ENCODE assay signal across 27 mouse cellular contexts in genomic region chr2:28706106-28706636, GRCm38 (mm10). TPM values are rescaled to one million over a fixed set of nuclear protein-coding genes. Genes with fewer than 3 reads are reported as not detected.
DNase-seq lines count a peak whose midpoint lies in the region; ATAC-seq lines count a peak whose summit lies in the region.
"Had no signal": no experiment of that assay in that cellular context is flagged by ENCODE, and none has a peak within 500 bp of the region (broad histone marks: within the 10 kb centered on the region; RNA-seq: fewer than 3 reads in every experiment).

No protein-coding gene starts in this region.

- ATAC-seq in embryonic facial prominence, embryonic 13.5 days (ENCODE audit: insufficient number of reproducible peaks, insufficient read depth, low FRiP score, low TSS enrichment, low read depth): no peak
- ATAC-seq in midbrain, embryonic 15.5 days (replicated peaks): no peak
- ATAC-seq in limb, embryonic 12.5 days (ENCODE audit: insufficient number of reproducible peaks, insufficient read depth, low FRiP score, low TSS enrichment, low read depth): no peak
- ATAC-seq in heart, embryonic 12.5 days (ENCODE audit: insufficient number of reproducible peaks, low FRiP score): no peak
- ATAC-seq: activated CD4-positive, CD25-positive, alpha-beta regulatory T cell, adult 4 months; forebrain, embryonic 14.5 days; forebrain, postnatal 0 days; hindbrain, postnatal 0 days had no signal

- H3K9me3 ChIP-seq in embryonic facial prominence, embryonic 13.5 days: no peaks in the 10 kb centered on the region
- no peaks in the 10 kb centered on the region for H3K9me3 ChIP-seq in embryonic facial prominence, embryonic 10.5 days
- H3K9me3 ChIP-seq in midbrain, embryonic 15.5 days: no peaks in the 10 kb centered on the region
- no peaks in the 10 kb centered on the region for H3K9me3 ChIP-seq in midbrain, embryonic 10.5 days (replicated peaks)
- no peaks in the 10 kb centered on the region for H3K9me3 ChIP-seq in limb, embryonic 12.5 days
- H3K9me3 ChIP-seq in heart, embryonic 12.5 days (replicated peaks): no peaks in the 10 kb centered on the region
- H3K9me3 ChIP-seq: embryonic facial prominence, embryonic 15.5 days; heart, embryonic 13.5 days had no signal

- H3K9ac ChIP-seq in embryonic facial prominence, embryonic 13.5 days: no peak overlapping the region
- no peak overlapping the region for H3K9ac ChIP-seq in midbrain, embryonic 15.5 days
- H3K9ac ChIP-seq in limb, embryonic 12.5 days (replicated peaks): 0 out of 2 replicates have a peak overlapping the region, but pooled peaks have one; percentile 32
- H3K9ac ChIP-seq in heart, embryonic 12.5 days: no peak overlapping the region
- H3K9ac ChIP-seq: embryonic facial prominence, embryonic 15.5 days; forebrain, postnatal 0 days; heart, embryonic 13.5 days; hindbrain, embryonic 14.5 days had no signal

- no peak overlapping the region for H3K4me3 ChIP-seq in embryonic facial prominence, embryonic 13.5 days
- no peak overlapping the region for H3K4me3 ChIP-seq in embryonic facial prominence, embryonic 10.5 days
- no peak overlapping the region for H3K4me3 ChIP-seq in midbrain, embryonic 15.5 days
- no peak overlapping the region for H3K4me3 ChIP-seq in midbrain, embryonic 10.5 days
- H3K4me3 ChIP-seq in limb, embryonic 12.5 days (replicated peaks): no peak overlapping the region
- no peak overlapping the region for H3K4me3 ChIP-seq in heart, embryonic 12.5 days
- H3K4me3 ChIP-seq: embryonic facial prominence, embryonic 15.5 days; gastrocnemius, adult 2 months; heart, embryonic 13.5 days had no signal

- no peaks in the 10 kb centered on the region for H3K27me3 ChIP-seq in embryonic facial prominence, embryonic 13.5 days
- no peaks in the 10 kb centered on the region for H3K27me3 ChIP-seq in embryonic facial prominence, embryonic 10.5 days (replicated peaks; ENCODE audit: low read depth, poor library complexity, severe bottlenecking)
- H3K27me3 ChIP-seq in midbrain, embryonic 15.5 days (replicated peaks): 0 out of 2 replicates have a peak, but pooled peaks cover under 1% of the 10 kb centered on the region
- peaks cover under 1% of the 10 kb centered on the region; the same call in 1 of the 2 replicates for H3K27me3 ChIP-seq in midbrain, embryonic 10.5 days (ENCODE audit: low read depth, poor library complexity, severe bottlenecking)
- H3K27me3 ChIP-seq in limb, embryonic 12.5 days: peaks cover 11% of the 10 kb centered on the region; the same call in 1 of the 2 replicates
- peaks cover 15% of the 10 kb centered on the region; the same call in 1 of the 2 replicates for H3K27me3 ChIP-seq in heart, embryonic 12.5 days (replicated peaks)
- H3K27me3 ChIP-seq: embryonic facial prominence, embryonic 15.5 days had no signal

- DNase-seq in embryonic facial prominence, embryonic 10.5 days (ENCODE audit: low spot score): no peak
- no peak for DNase-seq in midbrain, embryonic 10.5 days (ENCODE audit: low spot score)
- peak; percentile 77 for DNase-seq in MEL-GATA-1-ER (ENCODE audit: extremely low read depth, low read depth)
- no peak for DNase-seq in natural killer cell, adult 2 months (ENCODE audit: low spot score in 2 of 2)
- DNase-seq: adrenal gland, adult 8-10 months; adrenal gland, postnatal 25 days; cerebellum, adult 11-12 months; cerebellum, adult 8-10 months; cerebellum, postnatal 10 days; cerebellum, postnatal 36 days; embryo, embryonic 11 days; forebrain, postnatal 0 days; gastrocnemius, adult 2 months; gastrocnemius, postnatal 14 days; heart, adult 11 months; heart, postnatal 14 days; heart, postnatal 4 days had no signal

- H3K27ac ChIP-seq in embryonic facial prominence, embryonic 13.5 days: 0 out of 2 replicates have a peak overlapping the region, but pooled peaks have one; percentile 11
- H3K27ac ChIP-seq in embryonic facial prominence, embryonic 10.5 days (replicated peaks): no peak overlapping the region; the same call in 1 of the 2 replicates
- H3K27ac ChIP-seq in midbrain, embryonic 15.5 days: 0 out of 2 replicates have a peak overlapping the region, but pooled peaks have one; percentile 45
- H3K27ac ChIP-seq in midbrain, embryonic 10.5 days (replicated peaks): no peak overlapping the region
- 0 out of 2 replicates have a peak overlapping the region, but pooled peaks have one; percentile 31 for H3K27ac ChIP-seq in limb, embryonic 12.5 days
- no peak overlapping the region for H3K27ac ChIP-seq in heart, embryonic 12.5 days (ENCODE audit: poor library complexity, severe bottlenecking)
- H3K27ac ChIP-seq: embryonic facial prominence, embryonic 15.5 days; gastrocnemius, adult 2 months; heart, embryonic 13.5 days; hindbrain, embryonic 14.5 days; hindbrain, postnatal 0 days had no signal

- 43% methylated on average over 8 of the region's 8 CpGs for WGBS in embryonic facial prominence, embryonic 13.5 days
- 70% methylated on average over 8 of the region's 8 CpGs for WGBS in embryonic facial prominence, embryonic 10.5 days
- 68% methylated on average over 8 of the region's 8 CpGs for WGBS in midbrain, embryonic 15.5 days
- 76% methylated on average over 8 of the region's 8 CpGs for WGBS in midbrain, embryonic 10.5 days
- 26% methylated on average over 8 of the region's 8 CpGs for WGBS in limb, embryonic 12.5 days
- WGBS in heart, embryonic 12.5 days: 70% methylated on average over 8 of the region's 8 CpGs

- H3K4me1 ChIP-seq in embryonic facial prominence, embryonic 13.5 days: peaks cover 20% of the 10 kb centered on the region
- H3K4me1 ChIP-seq in embryonic facial prominence, embryonic 10.5 days: peaks cover 26% of the 10 kb centered on the region
- peaks cover 17% of the 10 kb centered on the region for H3K4me1 ChIP-seq in midbrain, embryonic 15.5 days
- H3K4me1 ChIP-seq in midbrain, embryonic 10.5 days: peaks cover 22% of the 10 kb centered on the region
- H3K4me1 ChIP-seq in limb, embryonic 12.5 days (replicated peaks): peaks cover 28% of the 10 kb centered on the region
- H3K4me1 ChIP-seq in heart, embryonic 12.5 days (replicated peaks): no peaks in the 10 kb centered on the region
- H3K4me1 ChIP-seq: heart, embryonic 13.5 days had no signal

- H3K36me3 ChIP-seq in embryonic facial prominence, embryonic 13.5 days: no peaks in the 10 kb centered on the region
- H3K36me3 ChIP-seq in embryonic facial prominence, embryonic 10.5 days (replicated peaks): no peaks in the 10 kb centered on the region
- H3K36me3 ChIP-seq in midbrain, embryonic 15.5 days (replicated peaks): no peaks in the 10 kb centered on the region
- H3K36me3 ChIP-seq in midbrain, embryonic 10.5 days: no peaks in the 10 kb centered on the region
- H3K36me3 ChIP-seq in limb, embryonic 12.5 days: no peaks in the 10 kb centered on the region
- H3K36me3 ChIP-seq in heart, embryonic 12.5 days: no peaks in the 10 kb centered on the region
- H3K36me3 ChIP-seq: embryonic facial prominence, embryonic 15.5 days; heart, embryonic 13.5 days had no signal

- no peak overlapping the region for H3K4me2 ChIP-seq in embryonic facial prominence, embryonic 13.5 days
- H3K4me2 ChIP-seq in midbrain, embryonic 15.5 days: no peak overlapping the region
- no peak overlapping the region for H3K4me2 ChIP-seq in limb, embryonic 12.5 days
- no peak overlapping the region for H3K4me2 ChIP-seq in heart, embryonic 12.5 days
- H3K4me2 ChIP-seq: embryonic facial prominence, embryonic 15.5 days; heart, embryonic 13.5 days; hindbrain, embryonic 14.5 days had no signal

RNA-seq across cellular contexts. Expression of gene Ak8, which starts 6.2 kb away (rescaled TPM):
- 0.77 and 0.90 TPM in 2 replicates for polyA plus RNA-seq in embryonic facial prominence, embryonic 13.5 days (2015; fragmentation: Nextera tagmentation; extraction: Ambion mirVana)
- 0.70 and 1.1 TPM in 2 replicates for polyA plus RNA-seq in embryonic facial prominence, embryonic 10.5 days (2016; fragmentation: Nextera tagmentation; extraction: Ambion mirVana)
- polyA plus RNA-seq in midbrain, embryonic 15.5 days (2015; fragmentation: Nextera tagmentation; extraction: Ambion mirVana): 4.1 and 4.4 TPM in 2 replicates
- polyA plus RNA-seq in midbrain, embryonic 10.5 days (2016; fragmentation: Nextera tagmentation; extraction: Ambion mirVana): 0.61 and 0.72 TPM in 2 replicates
- 0.39 and 0.49 TPM in 2 replicates for polyA plus RNA-seq in limb, embryonic 12.5 days (2016; fragmentation: Nextera tagmentation; extraction: Ambion mirVana)
- polyA plus RNA-seq in heart, embryonic 12.5 days (2016; fragmentation: Nextera tagmentation; extraction: Ambion mirVana): 0.42 and 0.51 TPM in 2 replicates
- polyA plus RNA-seq: activated CD4-positive, CD25-positive, alpha-beta regulatory T cell, adult 4 months had no signal

RNA-seq across cellular contexts. Expression of gene Spaca9, which starts 6.6 kb away (rescaled TPM):
- polyA plus RNA-seq in embryonic facial prominence, embryonic 13.5 days (2015; fragmentation: Nextera tagmentation; extraction: Ambion mirVana): 0.89 and 1.1 TPM in 2 replicates
- 2.6 and 3.2 TPM in 2 replicates for polyA plus RNA-seq in embryonic facial prominence, embryonic 10.5 days (2016; fragmentation: Nextera tagmentation; extraction: Ambion mirVana)
- 2.2 and 2.3 TPM in 2 replicates for polyA plus RNA-seq in midbrain, embryonic 15.5 days (2015; fragmentation: Nextera tagmentation; extraction: Ambion mirVana)
- polyA plus RNA-seq in midbrain, embryonic 10.5 days (2016; fragmentation: Nextera tagmentation; extraction: Ambion mirVana): 1.7 and 3.2 TPM in 2 replicates
- polyA plus RNA-seq in limb, embryonic 12.5 days (2016; fragmentation: Nextera tagmentation; extraction: Ambion mirVana): 0.76 and 1.8 TPM in 2 replicates
- 1.2 and 2.2 TPM in 2 replicates for polyA plus RNA-seq in heart, embryonic 12.5 days (2016; fragmentation: Nextera tagmentation; extraction: Ambion mirVana)

Comparison
In these comparisons a context has a peak if more than half of its experiments do, and no peak if none do; other contexts are left out.
1. H3K27ac ChIP-seq: peak in embryonic facial prominence, embryonic 13.5 days (single experiment), midbrain, embryonic 15.5 days (single experiment) and limb, embryonic 12.5 days (single experiment); none in embryonic facial prominence, embryonic 10.5 days (single experiment), midbrain, embryonic 10.5 days (single experiment) and heart, embryonic 12.5 days (single experiment).